Mouse (Mus musculus) lung, embryonic 16.5 days (tissue): ENCODE measurements at regions not wholly inside any gene's neighbourhood (a gene's known extent, or its start where the extent isn't known, plus 50 kb on each side); places are given as distances from the start of the nearest gene placed in this dataset.

Experiments used
- ATAC-seq: fragments of 200-750 bp; cut with Nextera tagmentation; 2 replicates; pipeline ENCODE4 v1.8.0; 2017; ENCODE audit warnings: low read depth, mild to moderate bottlenecking, moderate library complexity
- H3K27ac ChIP-seq: fragments of 300-500 bp; sonication (generic); 2 replicates; pipeline ENCODE4 v1.5.1; 2014; ENCODE audit warnings: mild to moderate bottlenecking, control low read depth, low read length
- H3K27me3 ChIP-seq: fragments of 300-500 bp; sonication (generic); 2 replicates; pipeline ENCODE4 v1.6.1; 2014; ENCODE audit warnings: low read depth, low read length, mixed read lengths; ENCODE audit not compliant: control insufficient read depth, insufficient read depth
- H3K36me3 ChIP-seq: fragments of 300-500 bp; sonication (generic); 2 replicates; pipeline ENCODE4 v1.6.1; 2014; ENCODE audit warnings: low read length; ENCODE audit not compliant: control insufficient read depth, insufficient read depth
- H3K4me1 ChIP-seq: fragments of 300-500 bp; sonication (generic); replicated peaks from 2 replicates; pipeline ENCODE4 v1.6.1; 2014; ENCODE audit warnings: low read length, mixed read lengths; ENCODE audit not compliant: control insufficient read depth, insufficient read depth
- H3K4me2 ChIP-seq: fragments of 300-500 bp; sonication (generic); 2 replicates; pipeline ENCODE4 v1.6.1; 2014; ENCODE audit warnings: low read depth, low read length, control low read depth
- H3K4me3 ChIP-seq: fragments of 300-500 bp; sonication (generic); 2 replicates; pipeline ENCODE4 v1.5.1; 2014; ENCODE audit warnings: mild to moderate bottlenecking, low read length, control low read depth
- H3K9ac ChIP-seq: fragments of 300-500 bp; sonication (generic); 2 replicates; pipeline ENCODE4 v1.6.1; 2014; ENCODE audit warnings: low read length, control low read depth
- H3K9me3 ChIP-seq: fragments of 300-500 bp; sonication (generic); 2 replicates; pipeline ENCODE4 v1.6.1; 2016; ENCODE audit warnings: low read length; ENCODE audit not compliant: control insufficient read depth
- WGBS: fragments of 180-500 bp; shearing (Covaris S2); extraction: QIAGEN DNeasy Blood & Tissue Kit; methylation state at CpG from one replicate; pipeline ENCODE4 v1.1.7; 2014; 5-methylcytosine and 5-hydroxymethylcytosine counted together

DNA sequence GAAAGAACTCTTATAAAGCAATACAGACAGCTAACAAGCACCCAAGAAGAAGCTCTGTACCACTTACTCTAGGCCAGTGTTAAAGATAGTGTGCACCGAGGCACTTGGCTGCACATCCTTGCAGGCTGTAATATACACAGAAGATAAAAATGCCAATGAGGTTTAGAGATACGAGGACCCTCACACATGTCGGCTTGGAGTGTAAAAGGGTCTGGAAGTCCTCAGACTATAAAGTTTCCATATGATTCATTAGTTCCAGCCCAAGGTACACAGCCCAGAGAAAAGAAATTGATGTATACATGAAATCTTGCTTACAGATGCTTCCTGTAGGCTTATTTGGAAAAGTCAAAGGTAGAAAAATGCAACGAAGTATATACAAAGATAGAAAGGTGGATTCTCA, 800.3 kb upstream of the Lrrc6 start:
- Histone ChIP-seq H3K4me1 (peaks cover 5% of the 10 kb centered on the region; the same call in 1 of the 2 replicates), H3K36me3 (no peaks in the 10 kb centered on the region), H3K27ac (no peak overlapping the region; the same call in 1 of the 2 replicates), H3K9me3 (no peaks in the 10 kb centered on the region), H3K4me3 (no peak overlapping the region), H3K27me3 (no peaks in the 10 kb centered on the region), H3K4me2 (no peak overlapping the region), H3K9ac (no peak overlapping the region)
- 38% methylated on average over 4 of the region's 4 CpGs for WGBS
- no peak for ATAC-seq

DNA sequence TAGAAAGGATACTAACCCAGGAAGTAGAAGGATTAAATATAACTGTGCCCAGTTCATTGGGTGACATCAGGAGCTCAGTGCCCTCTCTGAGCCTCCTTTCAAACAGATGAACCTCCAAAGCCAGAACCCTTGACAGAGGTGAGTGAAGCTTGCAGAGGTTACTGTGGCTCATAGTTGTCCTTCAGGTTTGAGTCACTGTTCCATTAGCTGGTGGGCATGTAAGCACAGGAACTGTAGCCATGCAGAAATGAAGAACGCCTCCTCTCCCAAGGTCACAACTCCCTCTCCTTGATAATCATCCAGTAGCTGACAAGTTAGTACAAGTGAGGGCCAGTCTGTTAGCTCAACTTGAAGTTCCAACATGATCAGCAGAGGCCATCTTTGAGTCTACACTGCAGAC, 794.1 kb upstream of the Lrrc6 start:
- H3K4me1 ChIP-seq, result no peaks in the 10 kb centered on the region; the same call in 1 of the 2 replicates
- no peak overlapping the region for H3K4me2 ChIP-seq
- H3K36me3 ChIP-seq, result no peaks in the 10 kb centered on the region
- H3K4me3 ChIP-seq, result no peak overlapping the region
- H3K9me3 ChIP-seq, result no peaks in the 10 kb centered on the region
- no peak for ATAC-seq
- WGBS, result 83% methylated on average over 1 of the region's 1 CpGs
- H3K9ac ChIP-seq, result no peak overlapping the region
- H3K27ac ChIP-seq, result no peak overlapping the region
- no peaks in the 10 kb centered on the region for H3K27me3 ChIP-seq

DNA sequence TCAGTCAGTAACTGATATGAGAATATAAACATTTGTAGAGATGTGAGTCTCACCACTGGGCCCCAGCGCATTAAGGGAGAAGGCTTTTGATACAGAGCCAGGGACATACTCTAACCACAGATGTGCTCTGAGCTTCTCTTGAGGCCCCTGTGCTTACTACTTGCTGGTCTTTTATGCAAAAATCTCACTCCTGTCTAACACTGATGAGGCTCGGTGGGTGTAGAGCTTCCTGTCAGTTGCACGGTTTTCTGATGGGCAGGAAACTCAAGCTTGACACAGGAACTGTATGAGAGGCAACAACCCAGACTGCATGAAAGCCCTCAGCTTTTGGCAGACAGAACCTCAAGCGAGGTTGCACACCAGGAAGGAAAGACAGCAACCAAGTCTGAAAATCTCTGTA, 789.0 kb upstream of the Lrrc6 start:
- Histone ChIP-seq H3K4me3 (no peak overlapping the region), H3K4me1 (no peaks in the 10 kb centered on the region; the same call in 1 of the 2 replicates), H3K9me3 (no peaks in the 10 kb centered on the region), H3K27me3 (no peaks in the 10 kb centered on the region), H3K27ac (no peak overlapping the region), H3K9ac (no peak overlapping the region), H3K4me2 (no peak overlapping the region), H3K36me3 (no peaks in the 10 kb centered on the region)
- no peak for ATAC-seq
- 33% methylated on average over 4 of the region's 4 CpGs for WGBS

- H3K4me3 ChIP-seq, result no peak overlapping the region
- no peaks in the 10 kb centered on the region for H3K36me3 ChIP-seq
- H3K9me3 ChIP-seq, result no peaks in the 10 kb centered on the region
- 66% methylated on average over 4 of the region's 4 CpGs for WGBS
- no peaks in the 10 kb centered on the region for H3K27me3 ChIP-seq
- H3K4me2 ChIP-seq, result no peak overlapping the region
- no peak overlapping the region for H3K9ac ChIP-seq
- ATAC-seq, result no peak
- H3K4me1 ChIP-seq, result no peaks in the 10 kb centered on the region; the same call in 1 of the 2 replicates
- H3K27ac ChIP-seq, result no peak overlapping the region
Observed at GRCm38 (mm10) chr15:67284941-67285340, 784.2 kb upstream of the Lrrc6 start.

DNA sequence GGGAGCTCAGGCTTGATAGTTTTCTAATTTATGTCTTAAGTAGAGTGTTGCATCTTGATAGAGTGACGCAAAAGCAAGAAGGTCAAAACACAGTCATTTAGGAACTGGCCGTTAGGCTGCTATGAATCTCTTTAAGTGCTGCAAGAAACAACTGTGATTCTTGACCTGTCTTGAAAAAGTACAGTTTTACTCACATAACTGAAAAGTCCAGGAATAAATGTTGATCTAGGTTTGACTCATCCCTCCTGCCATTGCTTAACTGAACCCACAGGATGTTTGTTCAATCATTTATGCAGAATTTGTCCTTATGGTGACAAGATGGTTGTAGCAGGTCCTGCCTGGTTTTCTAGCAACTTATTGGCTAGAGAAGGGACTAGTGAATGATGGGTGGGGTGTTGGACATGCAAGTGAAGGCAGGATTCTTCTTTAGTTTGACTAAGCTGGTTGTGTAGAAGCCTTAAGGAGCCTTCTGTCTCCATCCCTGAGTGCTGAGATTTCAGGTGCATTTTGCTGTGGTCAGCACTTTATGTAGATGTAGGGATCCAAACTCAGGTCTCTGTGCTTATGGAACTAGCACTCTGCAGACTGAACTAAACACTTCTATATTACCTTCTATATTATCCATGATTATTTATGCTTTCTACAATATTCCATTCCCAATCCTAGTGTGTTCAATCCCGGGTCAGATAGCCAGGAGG, 782.7 kb upstream of the Lrrc6 start:
- Histone ChIP-seq H3K4me2 (no peak overlapping the region), H3K27me3 (no peaks in the 10 kb centered on the region), H3K4me1 (no peaks in the 10 kb centered on the region), H3K4me3 (no peak overlapping the region), H3K27ac (no peak overlapping the region), H3K9ac (no peak overlapping the region), H3K36me3 (no peaks in the 10 kb centered on the region), H3K9me3 (no peaks in the 10 kb centered on the region)
- 69% methylated on average over 3 of the region's 3 CpGs for WGBS
- no peak for ATAC-seq

- 61% methylated on average over 1 of the region's 1 CpGs for WGBS
Observed at GRCm38 (mm10) chr15:67278869-67279268, 778.2 kb upstream of the Lrrc6 start.

GRCm38 (mm10) chr15:67275058-67275457, 774.3 kb upstream of the Lrrc6 start:
- no peaks in the 10 kb centered on the region for H3K4me1 ChIP-seq
- no peak overlapping the region for H3K9ac ChIP-seq
- H3K9me3 ChIP-seq, result no peaks in the 10 kb centered on the region
- H3K4me2 ChIP-seq, result no peak overlapping the region
- H3K27ac ChIP-seq, result no peak overlapping the region
- H3K4me3 ChIP-seq, result no peak overlapping the region
- ATAC-seq, result no peak
- H3K36me3 ChIP-seq, result no peaks in the 10 kb centered on the region
- H3K27me3 ChIP-seq, result no peaks in the 10 kb centered on the region

More at GRCm38 (mm10) chr15:67278869-67279268, 778.2 kb upstream of the Lrrc6 start:
- H3K36me3 ChIP-seq, result no peaks in the 10 kb centered on the region
- H3K27ac ChIP-seq, result no peak overlapping the region
- H3K4me1 ChIP-seq, result no peaks in the 10 kb centered on the region
- H3K4me2 ChIP-seq, result no peak overlapping the region
- no peaks in the 10 kb centered on the region for H3K9me3 ChIP-seq
- H3K27me3 ChIP-seq, result no peaks in the 10 kb centered on the region
- H3K9ac ChIP-seq, result no peak overlapping the region
- H3K4me3 ChIP-seq, result no peak overlapping the region
- no peak for ATAC-seq

DNA sequence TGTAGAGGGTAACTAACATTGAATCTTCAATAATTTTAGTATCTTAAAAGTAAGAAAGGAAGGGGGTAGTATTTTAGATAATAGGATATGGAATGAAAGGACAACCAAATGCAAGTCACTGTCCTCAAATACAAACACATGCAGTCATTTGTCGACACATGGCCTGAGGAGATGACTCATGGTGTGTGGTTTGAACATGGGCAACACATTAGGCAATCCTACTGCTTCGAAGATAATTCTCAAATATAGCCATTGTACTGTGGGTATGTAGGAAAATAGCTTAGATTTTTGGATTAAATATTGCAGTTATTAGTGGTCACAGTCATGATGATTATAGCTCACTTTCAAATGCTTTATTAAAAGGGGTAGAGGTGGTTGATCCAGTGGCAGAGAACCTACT, 771.7 kb upstream of the Lrrc6 start:
- Histone ChIP-seq H3K36me3 (no peaks in the 10 kb centered on the region), H3K9ac (no peak overlapping the region), H3K4me3 (no peak overlapping the region), H3K4me2 (no peak overlapping the region), H3K9me3 (no peaks in the 10 kb centered on the region), H3K27ac (no peak overlapping the region), H3K4me1 (no peaks in the 10 kb centered on the region), H3K27me3 (no peaks in the 10 kb centered on the region)
- 85% methylated on average over 2 of the region's 2 CpGs for WGBS
- no peak for ATAC-seq

GRCm38 (mm10) chr15:67263723-67264122, 763.0 kb upstream of the Lrrc6 start:
- no peak for ATAC-seq
- Histone ChIP-seq H3K27me3 (no peaks in the 10 kb centered on the region), H3K27ac (no peak overlapping the region), H3K9ac (no peak overlapping the region), H3K9me3 (no peaks in the 10 kb centered on the region), H3K4me1 (no peaks in the 10 kb centered on the region), H3K4me2 (no peak overlapping the region), H3K36me3 (no peaks in the 10 kb centered on the region), H3K4me3 (no peak overlapping the region)
- 46% methylated on average over 6 of the region's 6 CpGs for WGBS

GRCm38 (mm10) chr15:67263313-67263712, 762.6 kb upstream of the Lrrc6 start:
- H3K4me3 ChIP-seq, result no peak overlapping the region
- no peak for ATAC-seq
- no peaks in the 10 kb centered on the region for H3K27me3 ChIP-seq
- H3K36me3 ChIP-seq, result no peaks in the 10 kb centered on the region
- WGBS, result 64% methylated on average over 2 of the region's 2 CpGs
- H3K9ac ChIP-seq, result no peak overlapping the region
- H3K4me2 ChIP-seq, result no peak overlapping the region
- no peak overlapping the region for H3K27ac ChIP-seq
- no peaks in the 10 kb centered on the region for H3K9me3 ChIP-seq
- no peaks in the 10 kb centered on the region for H3K4me1 ChIP-seq
